Mouse (Mus musculus): ENCODE measurements around the gene Mapkbp1. TPM values are rescaled to one million over a fixed set of nuclear protein-coding genes. Genes with fewer than 3 reads are reported as not detected.
A peak's percentile ranks its signal among the peaks of the same experiment; 100 is the strongest.

Mapkbp1 gene
- polyA plus RNA-seq, 1 experiment from 2014 or later = 2.9 TPM

GRCm38 (mm10) chr2:119987441-119987840, 14.9 kb downstream of the Mapkbp1 start:
- ATAC-seq (ENCODE audit: insufficient number of reproducible peaks, low FRiP score, low TSS enrichment, low read depth) (no peak), DNase-seq (ENCODE audit: low spot score) (no peak)
- 94% methylated on average over 2 of the region's 2 CpGs for whole genome bisulfite sequencing
- H3K27ac ChIP-seq (replicated peaks; ENCODE audit: low read depth, low read length) = no peak overlapping the region
- no peaks in the 10 kb centered on the region for H3K27me3 ChIP-seq (ENCODE audit: control insufficient read depth, insufficient read depth, low read length)
- H3K4me1 ChIP-seq (ENCODE audit: control insufficient read depth, insufficient read depth, low read length) = no peaks in the 10 kb centered on the region
- H3K4me2 ChIP-seq (ENCODE audit: low read depth, severe bottlenecking) = no peak overlapping the region
- H3K9ac ChIP-seq (ENCODE audit: low read length) = no peak overlapping the region
- no peak overlapping the region for H3K4me3 ChIP-seq (ENCODE audit: low read depth, low read length)
- H3K36me3 ChIP-seq (ENCODE audit: control insufficient read depth, insufficient read depth, low read length) = no peaks in the 10 kb centered on the region
- no peaks in the 10 kb centered on the region for H3K9me3 ChIP-seq (ENCODE audit: control insufficient read depth, low read length)

- Histone ChIP-seq H3K27ac (replicated peaks; ENCODE audit: low read depth, low read length) (no peak overlapping the region), H3K4me1 (ENCODE audit: control insufficient read depth, insufficient read depth, low read length) (no peaks in the 10 kb centered on the region), H3K4me3 (ENCODE audit: low read depth, low read length) (no peak overlapping the region), H3K4me2 (ENCODE audit: low read depth, severe bottlenecking) (no peak overlapping the region), H3K9me3 (ENCODE audit: control insufficient read depth, low read length) (no peaks in the 10 kb centered on the region), H3K27me3 (ENCODE audit: control insufficient read depth, insufficient read depth, low read length) (no peaks in the 10 kb centered on the region), H3K36me3 (ENCODE audit: control insufficient read depth, insufficient read depth, low read length) (no peaks in the 10 kb centered on the region), H3K9ac (ENCODE audit: low read length) (no peak overlapping the region)
- DNase-seq (ENCODE audit: low spot score) (no peak), ATAC-seq (ENCODE audit: insufficient number of reproducible peaks, low FRiP score, low TSS enrichment, low read depth) (no peak)
- 92% methylated on average over 4 of the region's 4 CpGs for WGBS
Observed at GRCm38 (mm10) chr2:119988952-119989351, 16.5 kb downstream of the Mapkbp1 start.

GRCm38 (mm10) chr2:119990881-119991280, 18.4 kb downstream of the Mapkbp1 start:
- Histone ChIP-seq H3K9me3 (ENCODE audit: control insufficient read depth, low read length) (no peaks in the 10 kb centered on the region), H3K27me3 (ENCODE audit: control insufficient read depth, insufficient read depth, low read length) (no peaks in the 10 kb centered on the region), H3K36me3 (ENCODE audit: control insufficient read depth, insufficient read depth, low read length) (no peaks in the 10 kb centered on the region), H3K4me3 (ENCODE audit: low read depth, low read length) (no peak overlapping the region), H3K4me2 (ENCODE audit: low read depth, severe bottlenecking) (no peak overlapping the region), H3K4me1 (ENCODE audit: control insufficient read depth, insufficient read depth, low read length) (peaks cover 8% of the 10 kb centered on the region), H3K9ac (ENCODE audit: low read length) (no peak overlapping the region), H3K27ac (replicated peaks; ENCODE audit: low read depth, low read length) (no peak overlapping the region)
- ATAC-seq (ENCODE audit: insufficient number of reproducible peaks, low FRiP score, low TSS enrichment, low read depth) = no peak
- DNase-seq (ENCODE audit: low spot score) = no peak
- 83% methylated on average over 6 of the region's 6 CpGs for WGBS

- Histone ChIP-seq H3K27me3 (ENCODE audit: control insufficient read depth, insufficient read depth, low read length) (no peaks in the 10 kb centered on the region), H3K27ac (replicated peaks; ENCODE audit: low read depth, low read length) (no peak overlapping the region), H3K4me2 (ENCODE audit: low read depth, severe bottlenecking) (no peak overlapping the region), H3K9me3 (ENCODE audit: control insufficient read depth, low read length) (no peaks in the 10 kb centered on the region), H3K4me3 (ENCODE audit: low read depth, low read length) (no peak overlapping the region), H3K36me3 (ENCODE audit: control insufficient read depth, insufficient read depth, low read length) (no peaks in the 10 kb centered on the region), H3K4me1 (ENCODE audit: control insufficient read depth, insufficient read depth, low read length) (peaks cover 10% of the 10 kb centered on the region), H3K9ac (ENCODE audit: low read length) (no peak overlapping the region)
- ATAC-seq (ENCODE audit: insufficient number of reproducible peaks, low FRiP score, low TSS enrichment, low read depth) (no peak), DNase-seq (ENCODE audit: low spot score) (no peak)
- 77% methylated on average over 2 of the region's 2 CpGs for WGBS
Observed at GRCm38 (mm10) chr2:119992349-119992748, 19.9 kb downstream of the Mapkbp1 start.

GRCm38 (mm10) chr2:119993515-119993914, 21.0 kb downstream of the Mapkbp1 start:
- ATAC-seq (ENCODE audit: insufficient number of reproducible peaks, low FRiP score, low TSS enrichment, low read depth) = no peak
- Histone ChIP-seq H3K27me3 (ENCODE audit: control insufficient read depth, insufficient read depth, low read length) (no peaks in the 10 kb centered on the region), H3K4me3 (ENCODE audit: low read depth, low read length) (no peak overlapping the region), H3K27ac (replicated peaks; ENCODE audit: low read depth, low read length) (no peak overlapping the region), H3K4me1 (ENCODE audit: control insufficient read depth, insufficient read depth, low read length) (peaks cover 10% of the 10 kb centered on the region), H3K36me3 (ENCODE audit: control insufficient read depth, insufficient read depth, low read length) (no peaks in the 10 kb centered on the region), H3K9me3 (ENCODE audit: control insufficient read depth, low read length) (no peaks in the 10 kb centered on the region), H3K9ac (ENCODE audit: low read length) (no peak overlapping the region), H3K4me2 (ENCODE audit: low read depth, severe bottlenecking) (no peak overlapping the region)
- 67% methylated on average over 2 of the region's 2 CpGs for WGBS
- DNase-seq (ENCODE audit: low spot score) = no peak

- Histone ChIP-seq H3K27ac (replicated peaks; ENCODE audit: low read depth, low read length) (no peak overlapping the region; the same call in 1 of the 2 replicates), H3K4me1 (ENCODE audit: control insufficient read depth, insufficient read depth, low read length) (peaks cover 10% of the 10 kb centered on the region), H3K9ac (ENCODE audit: low read length) (no peak overlapping the region), H3K36me3 (ENCODE audit: control insufficient read depth, insufficient read depth, low read length) (no peaks in the 10 kb centered on the region), H3K4me2 (ENCODE audit: low read depth, severe bottlenecking) (no peak overlapping the region), H3K27me3 (ENCODE audit: control insufficient read depth, insufficient read depth, low read length) (no peaks in the 10 kb centered on the region), H3K9me3 (ENCODE audit: control insufficient read depth, low read length) (no peaks in the 10 kb centered on the region), H3K4me3 (ENCODE audit: low read depth, low read length) (no peak overlapping the region)
- DNase-seq (ENCODE audit: low spot score) = no peak
- 90% methylated on average over 6 of the region's 6 CpGs for WGBS
- no peak for ATAC-seq (ENCODE audit: insufficient number of reproducible peaks, low FRiP score, low TSS enrichment, low read depth)
Observed at GRCm38 (mm10) chr2:119994839-119995238, 22.3 kb downstream of the Mapkbp1 start.

GRCm38 (mm10) chr2:119995391-119996281, 23.1 kb downstream of the Mapkbp1 start:
- ATAC-seq (ENCODE audit: insufficient number of reproducible peaks, low FRiP score, low TSS enrichment, low read depth) = peak; percentile 31; the same call in 1 of the 2 replicates

GRCm38 (mm10) chr2:119997354-119997753, 24.9 kb downstream of the Mapkbp1 start:
- Histone ChIP-seq H3K27ac (replicated peaks; ENCODE audit: low read depth, low read length) (no peak overlapping the region), H3K4me3 (ENCODE audit: low read depth, low read length) (no peak overlapping the region), H3K27me3 (ENCODE audit: control insufficient read depth, insufficient read depth, low read length) (no peaks in the 10 kb centered on the region), H3K4me1 (ENCODE audit: control insufficient read depth, insufficient read depth, low read length) (peaks cover 10% of the 10 kb centered on the region), H3K4me2 (ENCODE audit: low read depth, severe bottlenecking) (no peak overlapping the region), H3K9ac (ENCODE audit: low read length) (no peak overlapping the region), H3K36me3 (ENCODE audit: control insufficient read depth, insufficient read depth, low read length) (no peaks in the 10 kb centered on the region), H3K9me3 (ENCODE audit: control insufficient read depth, low read length) (no peaks in the 10 kb centered on the region)
- DNase-seq (ENCODE audit: low spot score) (no peak), ATAC-seq (ENCODE audit: insufficient number of reproducible peaks, low FRiP score, low TSS enrichment, low read depth) (no peak)
- WGBS = 86% methylated on average over 4 of the region's 4 CpGs

More at GRCm38 (mm10) chr2:119995391-119996281, 23.1 kb downstream of the Mapkbp1 start:
- no peaks in the 10 kb centered on the region for H3K36me3 ChIP-seq (ENCODE audit: control insufficient read depth, insufficient read depth, low read length)
- no peak overlapping the region for H3K4me2 ChIP-seq (ENCODE audit: low read depth, severe bottlenecking)
- no peaks in the 10 kb centered on the region for H3K27me3 ChIP-seq (ENCODE audit: control insufficient read depth, insufficient read depth, low read length)
- peak; percentile 59 for DNase-seq (ENCODE audit: low spot score)
- no peak overlapping the region for H3K9ac ChIP-seq (ENCODE audit: low read length)
- peaks cover 10% of the 10 kb centered on the region for H3K4me1 ChIP-seq (ENCODE audit: control insufficient read depth, insufficient read depth, low read length)
- 34% methylated on average over 9 of the region's 9 CpGs for WGBS
- H3K4me3 ChIP-seq (ENCODE audit: low read depth, low read length) = no peak overlapping the region
- no peaks in the 10 kb centered on the region for H3K9me3 ChIP-seq (ENCODE audit: control insufficient read depth, low read length)
- peak overlapping the region; percentile 80 for H3K27ac ChIP-seq (replicated peaks; ENCODE audit: low read depth, low read length)
